Mouse (Mus musculus) liver, embryonic 14.5 days (tissue): ENCODE data around the gene Perm1.

ENCODE experiments used
- CTCF ChIP-seq: IDR thresholded peaks from 2 replicates; pipeline ENCODE4 v1.5.1; 2016; ENCODE audit warnings: antibody characterized with exemption, low read depth, control low read depth
- EP300 ChIP-seq: IDR thresholded peaks from 2 replicates; pipeline ENCODE4 v1.6.1; 2016; ENCODE audit warnings: antibody characterized with exemption, low read depth

- TF ChIP-seq CTCF (no peak), EP300 (no peak)
These were observed 1.5 kb downstream of the Perm1 start for GRCm38 (mm10) chr4:156217022-156217669.
